Mouse (Mus musculus): ENCODE results near the gene Dusp11. TPM values are rescaled to one million over a fixed set of nuclear protein-coding genes. Genes with fewer than 3 reads are reported as not detected.
"Not testable (repeated sequence)": the region's sequence is repeated elsewhere in the genome, so short reads cannot be mapped to it uniquely, and the experiment has no call there.

Gene Dusp11
- polyA plus RNA-seq, 1 experiment from 2014 or later: 62.8 TPM

- Histone ChIP-seq H3K36me3 (ENCODE audit: control insufficient read depth, insufficient read depth, low read length) (no peaks in the 10 kb centered on the region), H3K4me2 (replicated peaks; ENCODE audit: low read depth, low read length) (no peak overlapping the region), H3K9ac (ENCODE audit: low read depth, low read length) (no peak overlapping the region), H3K27me3 (ENCODE audit: control insufficient read depth, insufficient read depth, low read length) (no peaks in the 10 kb centered on the region), H3K9me3 (ENCODE audit: control insufficient read depth, low read length) (peaks cover 3% of the 10 kb centered on the region; the same call in 1 of the 2 replicates), H3K27ac (ENCODE audit: low read depth, low read length) (no peak overlapping the region), H3K4me3 (ENCODE audit: low read length) (no peak overlapping the region), H3K4me1 (ENCODE audit: control insufficient read depth, insufficient read depth, low read length) (no peaks in the 10 kb centered on the region)
- ATAC-seq (ENCODE audit: low FRiP score, low TSS enrichment): no peak
- 91% methylated on average over 5 of the region's 5 CpGs for WGBS
Observed at GRCm38 (mm10) chr6:85976242-85976641, 14.8 kb upstream of the Dusp11 start.

- Histone ChIP-seq H3K4me3 (ENCODE audit: low read length) (no peak overlapping the region), H3K27me3 (ENCODE audit: control insufficient read depth, insufficient read depth, low read length) (no peaks in the 10 kb centered on the region), H3K4me2 (replicated peaks; ENCODE audit: low read depth, low read length) (no peak overlapping the region), H3K4me1 (ENCODE audit: control insufficient read depth, insufficient read depth, low read length) (no peaks in the 10 kb centered on the region), H3K9me3 (ENCODE audit: control insufficient read depth, low read length) (peaks cover 3% of the 10 kb centered on the region; the same call in 1 of the 2 replicates), H3K27ac (ENCODE audit: low read depth, low read length) (no peak overlapping the region), H3K9ac (ENCODE audit: low read depth, low read length) (no peak overlapping the region), H3K36me3 (ENCODE audit: control insufficient read depth, insufficient read depth, low read length) (no peaks in the 10 kb centered on the region)
- ATAC-seq (ENCODE audit: low FRiP score, low TSS enrichment): no peak
- 93% methylated on average over 1 of the region's 1 CpGs for WGBS
Observed at GRCm38 (mm10) chr6:85975761-85976160, 14.3 kb upstream of the Dusp11 start.

GRCm38 (mm10) chr6:85974941-85975617 is 13.6 kb upstream of the Dusp11 start:
- Histone ChIP-seq H3K4me2 (replicated peaks; ENCODE audit: low read depth, low read length) (no peak overlapping the region), H3K9me3 (ENCODE audit: control insufficient read depth, low read length) (peaks cover 3% of the 10 kb centered on the region; the same call in 1 of the 2 replicates), H3K4me1 (ENCODE audit: control insufficient read depth, insufficient read depth, low read length) (no peaks in the 10 kb centered on the region), H3K4me3 (ENCODE audit: low read length) (no peak overlapping the region), H3K27me3 (ENCODE audit: control insufficient read depth, insufficient read depth, low read length) (no peaks in the 10 kb centered on the region), H3K27ac (ENCODE audit: low read depth, low read length) (no peak overlapping the region), H3K36me3 (ENCODE audit: control insufficient read depth, insufficient read depth, low read length) (no peaks in the 10 kb centered on the region), H3K9ac (ENCODE audit: low read depth, low read length) (no peak overlapping the region)
- 56% methylated on average over 10 of the region's 10 CpGs for WGBS
- ATAC-seq (ENCODE audit: low FRiP score, low TSS enrichment): no peak

- H3K4me1 ChIP-seq (ENCODE audit: control insufficient read depth, insufficient read depth, low read length): no peaks in the 10 kb centered on the region
- no peak overlapping the region for H3K9ac ChIP-seq (ENCODE audit: low read depth, low read length)
- ATAC-seq (ENCODE audit: low FRiP score, low TSS enrichment): no peak
- H3K36me3 ChIP-seq (ENCODE audit: control insufficient read depth, insufficient read depth, low read length): no peaks in the 10 kb centered on the region
- H3K4me2 ChIP-seq (replicated peaks; ENCODE audit: low read depth, low read length): no peak overlapping the region
- no peak overlapping the region for H3K4me3 ChIP-seq (ENCODE audit: low read length)
- no peaks in the 10 kb centered on the region for H3K27me3 ChIP-seq (ENCODE audit: control insufficient read depth, insufficient read depth, low read length)
- 75% methylated on average over 3 of the region's 3 CpGs for WGBS
- no peak overlapping the region for H3K27ac ChIP-seq (ENCODE audit: low read depth, low read length)
- no peaks in the 10 kb centered on the region for H3K9me3 ChIP-seq (ENCODE audit: control insufficient read depth, low read length)
Observed at GRCm38 (mm10) chr6:85973336-85973735, 11.9 kb upstream of the Dusp11 start.

GRCm38 (mm10) chr6:85972699-85973098 is 11.2 kb upstream of the Dusp11 start:
- no peak for ATAC-seq (ENCODE audit: low FRiP score, low TSS enrichment)
- 76% methylated on average over 3 of the region's 3 CpGs for WGBS
- H3K9me3 ChIP-seq (ENCODE audit: control insufficient read depth, low read length): no peaks in the 10 kb centered on the region
- H3K9ac ChIP-seq (ENCODE audit: low read depth, low read length): no peak overlapping the region
- H3K4me3 ChIP-seq (ENCODE audit: low read length): no peak overlapping the region
- H3K36me3 ChIP-seq (ENCODE audit: control insufficient read depth, insufficient read depth, low read length): no peaks in the 10 kb centered on the region
- H3K27me3 ChIP-seq (ENCODE audit: control insufficient read depth, insufficient read depth, low read length): no peaks in the 10 kb centered on the region
- no peak overlapping the region for H3K4me2 ChIP-seq (replicated peaks; ENCODE audit: low read depth, low read length)
- H3K4me1 ChIP-seq (ENCODE audit: control insufficient read depth, insufficient read depth, low read length): no peaks in the 10 kb centered on the region
- H3K27ac ChIP-seq (ENCODE audit: low read depth, low read length): no peak overlapping the region

- Histone ChIP-seq H3K9me3 (ENCODE audit: control insufficient read depth, low read length) (no peaks in the 10 kb centered on the region), H3K4me2 (replicated peaks; ENCODE audit: low read depth, low read length) (no peak overlapping the region), H3K4me1 (ENCODE audit: control insufficient read depth, insufficient read depth, low read length) (no peaks in the 10 kb centered on the region), H3K4me3 (ENCODE audit: low read length) (no peak overlapping the region), H3K36me3 (ENCODE audit: control insufficient read depth, insufficient read depth, low read length) (no peaks in the 10 kb centered on the region), H3K27me3 (ENCODE audit: control insufficient read depth, insufficient read depth, low read length) (no peaks in the 10 kb centered on the region), H3K27ac (ENCODE audit: low read depth, low read length) (no peak overlapping the region), H3K9ac (ENCODE audit: low read depth, low read length) (no peak overlapping the region)
- no peak for ATAC-seq (ENCODE audit: low FRiP score, low TSS enrichment)
- 69% methylated on average over 2 of the region's 2 CpGs for WGBS
Observed at GRCm38 (mm10) chr6:85969889-85970288, 8.4 kb upstream of the Dusp11 start.

GRCm38 (mm10) chr6:85966686-85967085 is 5.2 kb upstream of the Dusp11 start:
- no peak overlapping the region for H3K9ac ChIP-seq (ENCODE audit: low read depth, low read length)
- H3K4me3 ChIP-seq (ENCODE audit: low read length): no peak overlapping the region
- H3K9me3 ChIP-seq (ENCODE audit: control insufficient read depth, low read length): no peaks in the 10 kb centered on the region
- no peak overlapping the region for H3K27ac ChIP-seq (ENCODE audit: low read depth, low read length)
- H3K4me2 ChIP-seq (replicated peaks; ENCODE audit: low read depth, low read length): no peak overlapping the region
- ATAC-seq (ENCODE audit: low FRiP score, low TSS enrichment): no peak; the same call in 1 of the 2 replicates
- no peaks in the 10 kb centered on the region for H3K36me3 ChIP-seq (ENCODE audit: control insufficient read depth, insufficient read depth, low read length)
- WGBS: 73% methylated on average over 4 of the region's 4 CpGs
- no peaks in the 10 kb centered on the region for H3K27me3 ChIP-seq (ENCODE audit: control insufficient read depth, insufficient read depth, low read length)
- H3K4me1 ChIP-seq (ENCODE audit: control insufficient read depth, insufficient read depth, low read length): no peaks in the 10 kb centered on the region

- not testable (repeated sequence) for H3K4me2 ChIP-seq (replicated peaks; ENCODE audit: low read depth, low read length); ATAC-seq (ENCODE audit: low FRiP score, low TSS enrichment); H3K9ac ChIP-seq (ENCODE audit: low read depth, low read length); H3K27ac ChIP-seq (ENCODE audit: low read depth, low read length); H3K4me1 ChIP-seq (ENCODE audit: control insufficient read depth, insufficient read depth, low read length); H3K4me3 ChIP-seq (ENCODE audit: low read length); H3K27me3 ChIP-seq (ENCODE audit: control insufficient read depth, insufficient read depth, low read length); H3K9me3 ChIP-seq (ENCODE audit: control insufficient read depth, low read length); H3K36me3 ChIP-seq (ENCODE audit: control insufficient read depth, insufficient read depth, low read length)
- WGBS: 29% methylated on average over 4 of the region's 6 CpGs
Observed at GRCm38 (mm10) chr6:85966081-85966480, 4.6 kb upstream of the Dusp11 start.

GRCm38 (mm10) chr6:85957581-85957980 is 3.9 kb downstream of the Dusp11 start:
- H3K4me1 ChIP-seq (ENCODE audit: control insufficient read depth, insufficient read depth, low read length): peaks cover 5% of the 10 kb centered on the region
- no peak overlapping the region for H3K9ac ChIP-seq (ENCODE audit: low read depth, low read length)
- H3K27me3 ChIP-seq (ENCODE audit: control insufficient read depth, insufficient read depth, low read length): no peaks in the 10 kb centered on the region
- H3K36me3 ChIP-seq (ENCODE audit: control insufficient read depth, insufficient read depth, low read length): peaks cover 56% of the 10 kb centered on the region
- no peak overlapping the region for H3K4me2 ChIP-seq (replicated peaks; ENCODE audit: low read depth, low read length)
- no peak overlapping the region for H3K27ac ChIP-seq (ENCODE audit: low read depth, low read length)
- no peaks in the 10 kb centered on the region for H3K9me3 ChIP-seq (ENCODE audit: control insufficient read depth, low read length)
- ATAC-seq (ENCODE audit: low FRiP score, low TSS enrichment): no peak
- H3K4me3 ChIP-seq (ENCODE audit: low read length): no peak overlapping the region
- 89% methylated on average over 3 of the region's 3 CpGs for WGBS

Data from kidney, embryonic 14.5 days (tissue).